Mouse (Mus musculus) limb, embryonic 14.5 days (tissue): ENCODE measurements at regions not wholly inside any gene's neighbourhood (a gene's known extent, or its start where the extent isn't known, plus 50 kb on each side); places are given as distances from the start of the nearest gene placed in this dataset.

Source experiments
- ATAC-seq: fragments of 200-750 bp; cut with Nextera tagmentation; 2 replicates; pipeline ENCODE4 v1.8.0; 2017; ENCODE audit warnings: low read depth, moderate number of reproducible peaks, moderate TSS enrichment; ENCODE audit not compliant: low FRiP score
- DNase-seq: peaks from one replicate; pipeline ENCODE4 v3.0.0-alpha.2; 2015; ENCODE audit warnings: low spot score
- H3K27ac ChIP-seq: fragments of 300-500 bp; sonication (generic); replicated peaks from 2 replicates; pipeline ENCODE4 v1.5.1; 2014; ENCODE audit warnings: low read depth, mild to moderate bottlenecking, low read length, moderate library complexity, mixed read lengths
- H3K27me3 ChIP-seq: fragments of 300-500 bp; sonication (generic); 2 replicates; pipeline ENCODE4 v1.6.1; 2014; ENCODE audit warnings: low read length, mixed read lengths; ENCODE audit not compliant: control insufficient read depth, insufficient read depth
- H3K36me3 ChIP-seq: fragments of 300-500 bp; sonication (generic); 2 replicates; pipeline ENCODE4 v1.6.1; 2014; ENCODE audit warnings: mild to moderate bottlenecking, low read length, moderate library complexity, mixed read lengths; ENCODE audit not compliant: control insufficient read depth, insufficient read depth
- H3K4me1 ChIP-seq: fragments of 300-500 bp; sonication (generic); 2 replicates; pipeline ENCODE4 v1.6.1; 2014; ENCODE audit warnings: antibody characterized with exemption, low read length, mixed read lengths; ENCODE audit not compliant: control insufficient read depth, insufficient read depth
- H3K4me2 ChIP-seq: fragments of 300-500 bp; sonication (generic); replicated peaks from 2 replicates; pipeline ENCODE4 v1.6.1; 2014; ENCODE audit warnings: low read depth, mild to moderate bottlenecking, low read length, moderate library complexity; ENCODE audit not compliant: severe bottlenecking
- H3K4me3 ChIP-seq: fragments of 300-500 bp; sonication (generic); replicated peaks from 2 replicates; pipeline ENCODE4 v1.5.1; 2014; ENCODE audit warnings: low read length
- H3K9ac ChIP-seq: fragments of 300-500 bp; sonication (generic); 2 replicates; pipeline ENCODE4 v1.6.1; 2014; ENCODE audit warnings: mild to moderate bottlenecking, low read depth, low read length, moderate library complexity; ENCODE audit not compliant: severe bottlenecking
- H3K9me3 ChIP-seq: fragments of 300-500 bp; sonication (generic); 2 replicates; pipeline ENCODE4 v1.6.1; 2016; ENCODE audit warnings: low read length; ENCODE audit not compliant: control insufficient read depth
- POLR2A ChIP-seq: fragments of 200-500 bp; IDR thresholded peaks from 2 replicates; pipeline ENCODE4 v1.8.0; 2012; ENCODE audit warnings: inconsistent platforms, mild to moderate bottlenecking, moderate library complexity, borderline replicate concordance; ENCODE audit not compliant: insufficient read depth, insufficient read length; ENCODE audit errors: extremely low read depth
- WGBS: fragments of 180-500 bp; shearing (Covaris S2); extraction: QIAGEN DNeasy Blood & Tissue Kit; methylation state at CpG from one replicate; pipeline ENCODE4 v1.1.7; 2014; 5-methylcytosine and 5-hydroxymethylcytosine counted together

DNA sequence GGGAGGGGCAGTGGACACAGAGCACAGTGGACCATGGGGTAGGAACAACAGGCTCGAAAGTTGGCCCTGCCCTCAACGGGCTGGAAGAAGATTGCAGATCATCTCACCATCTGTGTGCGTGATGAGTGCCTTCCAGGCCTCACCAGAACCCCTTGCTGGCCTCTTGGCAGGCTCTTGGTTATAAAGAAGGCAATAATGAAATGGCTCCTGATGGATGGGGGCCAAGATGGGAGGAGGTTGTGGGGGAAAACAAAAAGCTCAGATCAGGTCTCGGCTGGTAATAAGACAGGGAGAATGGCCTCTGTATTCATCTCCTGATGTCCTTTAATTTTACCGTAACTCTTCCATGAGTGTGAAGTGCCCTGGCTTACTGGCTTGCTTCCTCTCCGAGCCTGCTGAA is 189.1 kb downstream of the Dyrk2 start:
- no peak for ATAC-seq
- no peaks in the 10 kb centered on the region for H3K27me3 ChIP-seq
- DNase-seq: no peak
- H3K9ac ChIP-seq: no peak overlapping the region
- 68% methylated on average over 6 of the region's 6 CpGs for WGBS
- H3K27ac ChIP-seq: no peak overlapping the region
- H3K36me3 ChIP-seq: no peaks in the 10 kb centered on the region
- no peaks in the 10 kb centered on the region for H3K9me3 ChIP-seq
- no peak for TF ChIP-seq POLR2A
- no peak overlapping the region for H3K4me2 ChIP-seq
- no peaks in the 10 kb centered on the region for H3K4me1 ChIP-seq
- H3K4me3 ChIP-seq: no peak overlapping the region

GRCm38 (mm10) chr10:118683356-118683755 is 186.7 kb downstream of the Dyrk2 start:
- H3K9me3 ChIP-seq: no peaks in the 10 kb centered on the region
- no peak for DNase-seq
- WGBS: 74% methylated on average over 9 of the region's 9 CpGs
- no peaks in the 10 kb centered on the region for H3K27me3 ChIP-seq
- no peak for ATAC-seq
- no peak overlapping the region for H3K9ac ChIP-seq
- H3K27ac ChIP-seq: no peak overlapping the region
- H3K36me3 ChIP-seq: no peaks in the 10 kb centered on the region
- no peak overlapping the region for H3K4me2 ChIP-seq
- no peak for TF ChIP-seq POLR2A
- no peak overlapping the region for H3K4me3 ChIP-seq
- H3K4me1 ChIP-seq: no peaks in the 10 kb centered on the region

GRCm38 (mm10) chr10:118699292-118699691 is 170.7 kb downstream of the Dyrk2 start:
- no peak for TF ChIP-seq POLR2A
- Histone ChIP-seq H3K9me3 (no peaks in the 10 kb centered on the region), H3K36me3 (no peaks in the 10 kb centered on the region), H3K4me2 (no peak overlapping the region), H3K27me3 (no peaks in the 10 kb centered on the region), H3K9ac (no peak overlapping the region), H3K27ac (no peak overlapping the region), H3K4me1 (no peaks in the 10 kb centered on the region), H3K4me3 (no peak overlapping the region)
- ATAC-seq: no peak
- no peak for DNase-seq
- WGBS: 66% methylated on average over 3 of the region's 3 CpGs

DNA sequence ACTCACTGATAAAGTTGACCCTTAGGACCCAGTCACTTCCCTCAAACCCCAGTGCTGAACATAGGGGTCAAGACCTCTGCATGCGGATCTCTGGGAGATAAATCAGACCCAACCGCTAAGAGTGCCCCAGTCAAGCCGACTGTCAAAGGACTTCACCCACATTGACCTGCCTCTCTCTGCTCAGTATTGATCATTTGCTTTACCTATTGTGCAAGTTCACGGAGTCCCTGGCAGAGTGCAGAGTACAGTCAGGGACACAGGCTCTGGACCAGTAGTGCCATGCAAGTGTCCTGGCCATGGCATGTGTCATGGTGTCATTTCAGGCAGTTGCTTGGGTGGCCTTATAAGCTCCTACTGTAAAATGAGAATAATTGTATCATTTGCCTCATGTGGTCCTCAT is 169.9 kb downstream of the Dyrk2 start:
- WGBS: 89% methylated on average over 4 of the region's 4 CpGs
- Histone ChIP-seq H3K9me3 (no peaks in the 10 kb centered on the region), H3K27me3 (no peaks in the 10 kb centered on the region), H3K9ac (no peak overlapping the region), H3K4me1 (no peaks in the 10 kb centered on the region), H3K36me3 (no peaks in the 10 kb centered on the region), H3K4me2 (no peak overlapping the region), H3K27ac (no peak overlapping the region), H3K4me3 (no peak overlapping the region)
- no peak for TF ChIP-seq POLR2A
- DNase-seq: no peak
- no peak for ATAC-seq

GRCm38 (mm10) chr10:118706020-118706419 is 164.0 kb downstream of the Dyrk2 start:
- Histone ChIP-seq H3K36me3 (no peaks in the 10 kb centered on the region), H3K9me3 (no peaks in the 10 kb centered on the region), H3K4me3 (no peak overlapping the region), H3K4me2 (no peak overlapping the region), H3K27ac (no peak overlapping the region), H3K9ac (no peak overlapping the region), H3K4me1 (peaks cover 3% of the 10 kb centered on the region; the same call in 1 of the 2 replicates), H3K27me3 (no peaks in the 10 kb centered on the region)
- no peak for TF ChIP-seq POLR2A
- DNase-seq (no peak), ATAC-seq (no peak)
- 86% methylated on average over 3 of the region's 3 CpGs for WGBS

DNA sequence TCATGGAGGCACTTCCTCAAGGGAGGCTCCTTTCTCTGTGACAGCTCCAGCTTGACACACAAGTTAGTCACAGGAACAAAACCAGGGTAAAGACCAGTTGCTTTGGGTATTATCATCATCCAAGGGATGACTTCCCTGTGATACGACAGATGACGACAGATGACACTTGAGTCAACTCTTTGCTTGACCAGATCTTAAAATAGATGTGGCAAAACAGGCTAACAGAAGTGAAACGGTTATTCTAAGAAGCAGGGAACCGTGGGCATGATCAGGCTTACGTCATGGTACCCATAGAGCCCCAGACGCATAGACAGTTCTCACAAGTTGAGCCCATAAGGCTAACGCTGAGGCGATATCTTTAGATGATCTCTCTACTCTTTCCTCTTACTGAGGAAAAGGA is 160.3 kb downstream of the Dyrk2 start:
- H3K9me3 ChIP-seq: no peaks in the 10 kb centered on the region
- H3K27me3 ChIP-seq: no peaks in the 10 kb centered on the region
- peaks cover 12% of the 10 kb centered on the region for H3K4me1 ChIP-seq
- H3K9ac ChIP-seq: no peak overlapping the region
- H3K4me3 ChIP-seq: no peak overlapping the region
- H3K36me3 ChIP-seq: no peaks in the 10 kb centered on the region
- no peak for TF ChIP-seq POLR2A
- no peak for ATAC-seq
- DNase-seq: no peak
- no peak overlapping the region for H3K27ac ChIP-seq
- no peak overlapping the region for H3K4me2 ChIP-seq
- WGBS: 94% methylated on average over 8 of the region's 8 CpGs
